Mouse (Mus musculus) bone marrow macrophage, adult 2 months (primary cell): Measurements from ENCODE around the gene Garnl3. TPM values are rescaled to one million over a fixed set of nuclear protein-coding genes. Genes with fewer than 3 reads are reported as not detected.
"Not testable (repeated sequence)": the region's sequence is repeated elsewhere in the genome, so short reads cannot be mapped to it uniquely, and the experiment has no call there.

ENCODE experiments used
- H3K27ac ChIP-seq: 2 replicates; pipeline ENCODE4 v1.5.1; 2012; ENCODE audit warnings: low read depth, low read length; ENCODE audit not compliant: insufficient read depth
- H3K4me1 ChIP-seq: 2 replicates; pipeline ENCODE4 v1.6.1; 2012; ENCODE audit warnings: low read length; ENCODE audit not compliant: control insufficient read depth, insufficient read depth
- H3K4me3 ChIP-seq: 2 replicates; pipeline ENCODE4 v1.5.1; 2012; ENCODE audit warnings: mild to moderate bottlenecking, low read length, moderate library complexity; ENCODE audit not compliant: insufficient read depth
- CTCF ChIP-seq: IDR thresholded peaks from 2 replicates; pipeline ENCODE4 v1.5.1; 2012; ENCODE audit warnings: low read depth, mild to moderate bottlenecking, low read length, moderate library complexity
- POLR2A ChIP-seq: IDR thresholded peaks from 2 replicates; pipeline ENCODE4 v1.6.1; 2012; ENCODE audit warnings: mild to moderate bottlenecking, low read depth, low read length, borderline replicate concordance
- polyA plus RNA-seq: library from polyadenylated mRNA; stranded (reverse); fragments of >200 nt; gene quantifications from 2 replicates; pipeline ENCODE4 v1.2.4, GENCODE M21; 2012; ENCODE audit not compliant: missing spikeins, insufficient read depth, insufficient read length

Garnl3 gene
- polyA plus RNA-seq, 1 experiment, result 3.0 TPM

DNA sequence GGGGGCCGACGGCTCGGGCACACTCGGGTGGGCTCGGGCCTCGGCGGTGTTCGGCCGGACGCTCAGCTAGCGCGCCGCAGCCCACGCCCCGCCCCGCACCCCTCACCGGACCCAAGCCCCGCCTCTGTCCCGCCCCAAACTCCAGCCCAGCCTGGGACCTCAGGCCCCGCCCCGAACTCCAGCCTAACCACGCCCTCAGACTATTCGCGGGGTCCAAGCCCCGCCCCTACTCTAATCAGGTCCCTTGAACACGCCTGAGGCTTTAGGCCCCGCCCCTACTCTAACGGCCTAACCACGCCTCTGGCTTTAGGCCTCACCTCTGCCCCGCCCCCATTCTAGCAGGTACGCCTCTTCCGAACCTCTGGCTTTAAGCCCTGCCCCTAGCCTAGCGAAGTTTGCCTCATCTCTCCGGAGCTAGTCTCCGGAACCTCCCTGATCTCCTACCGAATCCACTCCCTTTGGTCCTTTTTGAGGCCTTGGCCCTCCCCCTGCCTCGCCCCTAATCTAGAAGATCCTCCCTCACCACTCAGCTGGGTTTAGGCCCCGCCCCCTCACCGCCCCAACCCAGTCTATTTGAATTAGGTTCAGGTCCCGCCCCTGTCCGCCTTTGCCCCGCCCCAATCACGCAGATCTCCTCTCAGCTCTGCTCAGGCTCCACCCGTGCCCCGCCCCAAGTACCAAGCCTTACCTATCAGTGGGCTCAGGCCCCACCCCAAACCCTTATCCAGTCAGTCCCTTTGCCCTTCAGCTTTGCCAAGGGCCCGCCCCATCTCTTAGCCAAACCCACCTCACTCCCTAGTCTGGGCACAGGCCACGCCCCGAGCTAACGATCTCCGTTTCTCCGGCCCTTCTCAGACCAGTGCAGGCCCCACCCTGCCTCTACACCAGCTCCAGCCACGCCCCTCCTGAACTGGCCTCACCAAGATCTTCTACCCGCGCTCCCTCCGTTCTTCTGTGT is 649 bp downstream of the Garnl3 start:
- no peak for TF ChIP-seq POLR2A
- no peak for TF ChIP-seq CTCF
- peaks cover 8% of the 10 kb centered on the region for H3K4me1 ChIP-seq
- peak overlapping the region; percentile 65 for H3K4me3 ChIP-seq
- no peak overlapping the region for H3K27ac ChIP-seq

DNA sequence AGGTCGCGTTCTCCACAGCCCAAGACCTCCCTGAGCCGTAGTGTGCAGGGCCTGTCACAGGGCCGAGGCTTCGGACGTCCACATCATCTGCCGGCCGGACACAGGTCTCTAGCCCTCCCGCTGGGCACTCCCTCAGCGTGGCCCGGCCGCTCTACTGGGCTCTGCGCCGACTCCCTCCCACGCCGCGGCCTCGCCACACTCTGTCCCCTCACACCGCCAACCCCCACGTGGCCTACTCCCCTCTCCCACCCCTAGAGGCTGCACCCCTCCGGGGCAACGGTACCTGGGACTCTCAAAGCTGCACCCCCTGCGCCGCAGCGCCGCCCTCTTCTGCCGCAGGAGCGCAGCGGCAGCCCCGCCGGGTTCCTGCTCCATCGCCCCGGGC is 1.3 kb downstream of the Garnl3 start:
- Histone ChIP-seq H3K4me3 (peak overlapping the region; percentile 65), H3K4me1 (peaks cover 8% of the 10 kb centered on the region), H3K27ac (no peak overlapping the region)
- TF ChIP-seq POLR2A (no peak), CTCF (no peak)

DNA sequence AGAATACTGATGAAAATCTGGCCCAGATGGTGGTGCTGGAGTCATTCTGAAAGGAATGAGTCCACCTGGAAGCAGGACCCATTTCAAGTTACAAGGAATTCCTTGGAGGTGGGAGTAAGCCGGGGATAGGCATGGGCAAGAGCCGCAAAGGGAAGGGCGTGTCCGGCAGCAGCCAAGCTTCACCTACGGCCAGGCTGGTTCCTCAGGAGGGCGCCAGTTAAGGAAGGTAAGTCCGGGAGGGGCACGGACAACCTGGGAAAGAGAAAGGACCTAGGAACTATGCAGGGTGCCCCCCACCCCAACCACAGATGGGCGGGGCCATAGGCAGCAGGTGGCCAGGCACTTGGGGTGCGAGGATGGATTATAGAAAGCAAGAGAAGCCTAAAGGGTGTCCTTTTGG is 1.8 kb downstream of the Garnl3 start:
- Histone ChIP-seq H3K27ac (no peak overlapping the region), H3K4me1 (peaks cover 8% of the 10 kb centered on the region), H3K4me3 (peak overlapping the region; percentile 65)
- TF ChIP-seq CTCF (no peak), POLR2A (no peak)

DNA sequence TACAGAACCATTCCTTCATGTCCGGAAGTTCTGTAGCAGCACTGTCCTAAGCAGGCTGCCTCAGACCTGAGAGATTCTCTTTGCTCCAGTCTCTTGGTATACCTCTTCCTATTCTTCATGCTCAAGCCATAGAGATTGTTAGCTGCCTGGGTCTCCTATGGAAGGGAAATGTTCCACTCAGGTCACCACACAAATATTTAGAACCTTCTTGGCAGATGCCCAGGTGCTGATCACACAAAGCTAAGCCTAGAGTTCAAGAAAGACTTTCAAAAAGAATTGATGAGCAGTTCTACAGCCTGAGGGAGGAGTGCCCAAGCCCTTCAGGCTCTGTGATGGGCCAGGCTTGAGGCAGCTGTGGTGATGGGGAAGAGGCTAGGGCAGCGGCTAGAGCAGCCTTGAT is 2.4 kb downstream of the Garnl3 start:
- H3K4me1 ChIP-seq, result peaks cover 8% of the 10 kb centered on the region
- TF ChIP-seq POLR2A, result no peak
- TF ChIP-seq CTCF, result no peak
- H3K4me3 ChIP-seq, result no peak overlapping the region
- H3K27ac ChIP-seq, result no peak overlapping the region

DNA sequence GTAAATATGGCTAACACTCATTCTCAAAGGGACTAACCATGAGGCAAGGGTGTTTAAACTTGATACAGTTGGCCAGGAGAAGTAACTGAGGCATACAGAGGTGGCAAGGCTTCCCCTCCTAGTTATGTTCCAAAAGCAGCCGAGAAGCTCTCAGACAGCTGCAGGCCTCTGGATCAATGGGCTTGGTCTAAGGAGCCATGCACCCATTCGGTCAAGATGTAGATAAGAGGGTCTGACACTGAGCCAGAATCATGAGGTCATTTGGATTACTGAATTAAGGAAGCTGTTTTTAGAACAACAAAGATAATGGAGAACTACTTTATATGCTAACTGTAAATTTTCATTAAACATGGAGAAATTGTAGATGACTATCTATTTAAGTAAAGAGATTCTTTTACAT is 4.2 kb downstream of the Garnl3 start:
- no peak for TF ChIP-seq POLR2A
- no peak for TF ChIP-seq CTCF
- Histone ChIP-seq H3K27ac (no peak overlapping the region), H3K4me1 (peaks cover 8% of the 10 kb centered on the region), H3K4me3 (no peak overlapping the region)

DNA sequence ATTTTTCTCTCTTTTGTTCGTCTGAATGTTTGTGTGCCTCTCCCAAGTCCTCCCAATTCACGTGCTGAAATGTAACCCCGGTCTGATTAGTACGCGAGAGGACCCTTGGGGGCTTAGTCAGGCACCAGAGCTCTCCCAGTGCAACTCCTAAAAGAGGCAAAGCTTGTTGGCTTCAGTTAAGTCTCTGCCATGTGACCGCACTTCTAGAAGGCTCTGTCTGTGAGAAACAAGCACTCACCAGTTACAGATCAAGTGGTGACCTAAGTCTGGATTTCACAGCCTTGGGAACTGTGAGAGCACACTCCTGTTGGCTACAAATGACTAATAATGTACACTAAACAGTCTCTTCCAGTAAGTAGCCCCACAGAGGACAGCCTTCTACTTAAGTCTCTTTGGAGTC is 8.6 kb downstream of the Garnl3 start:
- TF ChIP-seq POLR2A (no peak), CTCF (no peak)
- Histone ChIP-seq H3K27ac (no peak overlapping the region), H3K4me1 (no peaks in the 10 kb centered on the region)

DNA sequence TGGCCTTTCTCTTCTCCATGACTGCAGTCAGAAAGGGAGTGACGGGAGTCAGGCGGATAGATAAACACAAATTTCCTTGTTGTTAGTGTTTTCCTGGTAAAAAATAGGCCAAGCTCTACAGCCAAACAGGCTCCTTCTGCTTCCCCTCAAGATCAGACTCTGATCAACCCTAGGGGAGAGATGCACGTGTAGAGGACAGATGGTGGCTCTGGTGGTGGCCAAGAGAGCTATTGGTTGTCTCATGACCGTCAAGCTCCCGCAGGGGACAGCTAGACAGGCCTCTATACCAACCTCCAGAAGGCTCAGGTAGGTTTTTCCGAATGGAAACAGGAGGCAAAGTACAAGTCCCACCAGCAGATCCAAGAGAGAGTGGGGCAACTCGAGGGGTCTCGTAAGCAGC is 30.9 kb downstream of the Garnl3 start:
- Histone ChIP-seq H3K27ac (no peak overlapping the region), H3K4me1 (peaks cover 5% of the 10 kb centered on the region; the same call in 1 of the 2 replicates), H3K4me3 (no peak overlapping the region)
- TF ChIP-seq POLR2A, result no peak
- no peak for TF ChIP-seq CTCF

More for the DNA sequence above, 8.6 kb downstream of the Garnl3 start:
- H3K4me3 ChIP-seq, result no peak overlapping the region

DNA sequence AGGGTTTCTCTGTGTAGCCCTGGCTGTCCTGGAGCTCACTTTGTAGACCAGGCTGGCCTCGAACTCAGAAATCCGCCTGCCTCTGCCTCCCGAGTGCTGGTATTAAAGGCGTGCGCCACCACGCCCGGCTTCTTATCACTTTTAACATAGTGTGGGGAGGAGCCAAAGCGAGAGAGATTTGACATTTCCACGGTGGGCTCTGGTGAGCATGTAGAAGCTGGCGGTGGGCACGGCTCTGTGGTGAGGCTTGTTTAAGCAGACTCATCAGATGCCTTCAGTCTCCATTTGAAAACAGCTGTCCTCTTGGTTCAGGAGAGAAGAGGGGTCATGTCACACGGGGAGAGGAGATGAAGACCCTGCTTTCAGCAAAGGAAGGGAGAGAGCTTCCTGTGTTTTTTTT is 34.1 kb downstream of the Garnl3 start:
- H3K4me1 ChIP-seq, H3K27ac ChIP-seq, H3K4me3 ChIP-seq: not testable (repeated sequence)

DNA sequence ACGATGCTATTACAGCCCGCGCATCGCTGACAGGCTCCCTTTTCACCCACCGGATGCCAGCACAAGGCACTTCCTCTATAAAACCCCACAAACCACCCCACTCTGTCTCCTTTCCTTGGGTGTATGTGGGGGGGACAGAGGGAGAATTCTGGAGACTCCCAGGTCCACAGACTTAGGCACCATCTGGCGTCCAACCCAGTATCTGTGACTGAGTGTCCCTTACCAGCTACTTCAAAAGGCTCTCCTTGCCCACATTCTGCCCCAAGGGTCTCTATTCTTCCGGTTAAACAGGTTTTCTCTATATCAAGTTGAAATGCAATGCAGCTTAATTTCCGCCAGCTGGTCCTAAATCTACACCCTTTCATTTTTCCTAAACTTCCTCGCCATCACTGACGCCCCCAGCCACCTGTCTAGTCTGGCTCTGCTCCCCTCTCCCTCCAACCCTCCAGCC is 36.2 kb downstream of the Garnl3 start:
- Histone ChIP-seq H3K4me1 (no peaks in the 10 kb centered on the region), H3K4me3 (no peak overlapping the region), H3K27ac (no peak overlapping the region)
- TF ChIP-seq POLR2A, result no peak

DNA sequence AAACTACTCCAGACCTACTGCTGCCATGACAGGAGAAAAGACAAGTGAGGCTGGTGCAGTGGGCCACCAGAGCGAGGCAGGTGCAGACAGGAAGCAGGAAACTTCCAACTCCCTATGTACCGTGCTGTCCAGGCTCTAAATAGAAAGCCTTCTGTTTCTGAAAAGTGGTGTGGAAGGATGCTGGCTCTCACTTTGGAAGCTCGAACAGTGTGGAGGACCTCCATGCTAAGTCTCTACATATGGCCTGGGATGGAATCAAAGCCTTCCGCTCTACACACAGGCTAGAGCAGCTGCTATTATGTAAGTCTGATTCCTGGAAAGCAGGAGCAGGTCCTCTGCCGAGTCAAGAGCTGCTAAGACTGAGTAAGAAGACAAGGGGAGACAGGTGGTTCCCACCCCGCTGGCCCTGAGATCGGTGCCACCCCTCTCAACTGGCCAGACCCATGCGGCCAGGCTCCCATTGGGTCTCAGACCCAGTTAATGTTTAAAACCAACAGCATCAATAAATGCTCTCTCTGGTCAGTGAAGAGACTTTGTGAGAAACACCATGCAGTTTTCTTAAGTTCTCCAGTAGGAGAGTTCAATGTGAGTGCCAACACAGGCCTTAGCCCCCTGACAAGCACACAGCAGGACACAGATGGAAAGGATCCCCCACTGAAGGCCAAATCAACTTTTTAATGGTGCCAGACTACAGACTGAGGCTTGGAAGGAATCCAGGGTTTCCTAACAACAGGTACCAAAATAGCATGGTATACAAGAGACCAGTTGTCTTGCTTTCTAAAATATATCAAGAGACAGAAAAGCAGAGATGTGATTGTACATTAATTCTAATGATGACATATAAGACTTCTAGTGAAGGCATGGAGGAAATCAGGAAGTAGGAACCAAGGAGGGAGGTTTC is 40.6 kb downstream of the Garnl3 start:
- TF ChIP-seq POLR2A (no peak), CTCF (no peak)
- Histone ChIP-seq H3K4me3 (no peak overlapping the region), H3K27ac (no peak overlapping the region), H3K4me1 (peaks cover 5% of the 10 kb centered on the region; the same call in 1 of the 2 replicates)

DNA sequence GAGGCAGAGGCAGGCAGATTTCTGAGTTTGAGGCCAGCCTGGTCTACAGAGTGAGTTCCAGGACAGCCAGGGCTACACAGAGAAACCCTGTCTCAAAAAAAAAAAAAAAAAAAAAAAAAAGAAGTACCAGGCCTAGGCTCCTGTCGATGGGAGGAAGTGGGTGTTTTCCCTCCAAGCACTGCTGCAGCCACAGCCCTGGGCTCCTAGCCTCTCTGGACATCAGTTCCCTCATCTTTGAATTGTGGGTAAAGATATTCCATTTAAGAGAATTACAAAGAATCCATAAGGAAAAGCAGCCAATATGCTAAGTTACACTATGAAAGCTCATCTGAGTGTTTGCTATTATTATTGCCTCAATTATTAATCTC is 41.4 kb downstream of the Garnl3 start:
- H3K4me1 ChIP-seq, H3K27ac ChIP-seq, H3K4me3 ChIP-seq: not testable (repeated sequence)
